Mouse (Mus musculus) gastrocnemius, postnatal 10 days (tissue): Measurements from ENCODE around the gene T2. TPM values are rescaled to one million over a fixed set of nuclear protein-coding genes. Genes with fewer than 3 reads are reported as not detected.
"Not testable (repeated sequence)": the region's sequence is repeated elsewhere in the genome, so short reads cannot be mapped to it uniquely, and the experiment has no call there.

Experiments used
- DNase-seq: peaks from one replicate; pipeline ENCODE4 v3.0.0; 2021; ENCODE audit warnings: mixed read lengths
- total RNA-seq, 2 experiments: library from RNA; stranded (reverse); gene quantifications; 2 replicates each; pipeline ENCODE4 v1.2.3; 2021

The T2 gene
- total RNA-seq, 2 experiments from 2014 or later = not detected

- no peak for DNase-seq
These were observed 12.0 kb downstream of the T2 start for GRCm38 (mm10) chr17:8367514-8368480.

DNA sequence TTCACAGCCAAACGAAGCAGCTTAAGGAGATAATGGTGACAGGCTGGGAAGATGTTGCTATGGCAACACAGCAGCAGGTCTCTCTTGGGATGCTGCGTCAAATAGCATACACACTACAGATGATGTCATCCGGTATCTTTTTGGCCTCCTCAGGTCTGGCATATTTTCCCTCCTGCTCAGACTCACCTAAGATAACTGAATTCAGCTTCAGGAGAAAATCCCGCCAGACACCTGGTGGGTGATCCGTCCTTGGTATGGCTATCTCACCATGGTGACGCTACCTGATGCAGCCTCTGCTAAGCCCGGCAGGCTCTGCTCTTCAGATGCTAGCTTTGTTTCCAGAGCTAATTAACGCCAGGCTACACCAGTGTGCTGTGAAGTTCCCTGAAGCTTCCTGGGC, 12.8 kb downstream of the T2 start:
- DNase-seq = no peak

DNA sequence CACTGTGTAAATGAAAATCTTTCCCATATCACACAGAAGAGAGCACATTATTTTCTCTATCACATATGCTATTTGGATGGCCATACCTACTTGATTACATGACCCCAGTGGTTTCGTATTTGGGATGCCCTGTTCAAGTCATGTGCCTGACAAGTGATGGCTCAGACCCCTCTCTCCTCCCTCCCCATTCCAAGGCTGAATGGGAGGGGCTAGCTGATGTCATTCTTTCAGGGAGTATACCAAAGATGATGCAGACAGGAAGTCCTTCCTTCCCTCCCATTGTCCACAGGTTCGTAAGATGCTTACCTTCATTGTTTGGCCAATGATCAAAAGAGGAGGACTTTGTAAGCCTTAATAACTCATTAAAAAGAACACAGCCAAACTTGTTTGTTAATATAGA, 13.4 kb downstream of the T2 start:
- no peak for DNase-seq

DNA sequence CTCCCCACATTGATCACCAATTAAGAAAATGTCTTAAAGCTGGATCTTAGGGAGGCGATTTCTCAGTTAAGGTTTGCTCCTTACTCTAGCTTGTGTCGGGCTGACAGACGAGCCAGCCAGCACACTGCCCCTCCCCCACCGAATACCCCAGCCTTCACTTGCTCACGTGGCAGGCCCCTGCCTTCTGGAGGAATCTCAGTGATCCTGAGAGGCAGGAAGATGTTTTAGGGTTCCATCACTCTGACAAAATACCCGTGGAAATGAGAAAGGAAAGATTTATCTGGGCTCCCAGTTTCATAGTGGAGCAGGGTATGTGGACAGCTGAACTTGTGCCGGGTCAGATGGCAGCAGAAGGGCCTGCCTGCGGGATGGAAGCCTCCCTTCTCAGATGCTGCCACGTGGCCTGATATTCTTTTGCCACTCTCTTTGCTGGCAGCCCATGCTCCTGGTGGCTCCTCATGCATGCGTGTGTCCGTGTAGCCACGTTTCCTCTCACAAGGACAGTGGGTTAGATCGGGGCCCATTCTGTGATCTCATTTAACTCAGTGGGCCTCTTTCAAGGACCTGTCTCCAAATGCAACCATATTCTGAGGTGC, 14.9 kb downstream of the T2 start:
- no peak for DNase-seq

GRCm38 (mm10) chr17:8371834-8372233, 16.0 kb downstream of the T2 start:
- DNase-seq = peak; percentile 52

DNA sequence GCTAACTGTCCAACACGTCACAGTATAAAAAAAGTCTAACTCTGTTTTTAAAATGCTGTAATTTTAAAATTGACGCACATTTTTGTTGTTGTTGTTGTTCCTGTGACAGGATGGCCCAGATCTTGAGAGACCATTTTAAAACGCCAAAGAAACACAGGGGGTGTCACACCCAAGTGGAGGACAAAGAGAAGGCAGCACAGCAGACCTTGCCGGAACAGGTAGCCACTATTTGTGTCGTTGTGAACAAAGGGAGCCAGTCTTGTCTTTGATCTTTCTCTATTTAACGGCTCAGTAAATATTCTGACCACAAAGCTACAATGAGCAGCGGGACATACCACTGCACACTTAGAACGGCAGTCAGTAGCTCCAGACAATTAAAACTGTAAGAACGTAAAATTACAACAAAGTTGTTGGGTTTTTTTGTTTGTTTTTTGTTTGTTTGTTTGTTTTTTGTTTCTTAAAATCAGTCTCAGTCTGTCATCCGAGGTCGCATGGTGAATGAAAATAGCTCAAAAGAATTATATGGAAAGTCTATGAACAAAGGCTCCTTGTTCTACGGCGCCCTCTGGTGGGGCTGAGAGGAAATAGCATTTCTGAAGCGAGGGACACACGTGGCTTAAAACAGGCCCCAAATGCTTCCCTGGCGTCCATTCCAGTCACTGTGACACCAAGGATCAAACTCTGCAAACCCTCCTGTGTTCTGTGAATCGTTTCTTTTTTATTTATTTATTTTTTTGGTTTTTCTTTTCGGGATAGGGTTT, 16.7 kb downstream of the T2 start:
- DNase-seq = peak; percentile 77

DNA sequence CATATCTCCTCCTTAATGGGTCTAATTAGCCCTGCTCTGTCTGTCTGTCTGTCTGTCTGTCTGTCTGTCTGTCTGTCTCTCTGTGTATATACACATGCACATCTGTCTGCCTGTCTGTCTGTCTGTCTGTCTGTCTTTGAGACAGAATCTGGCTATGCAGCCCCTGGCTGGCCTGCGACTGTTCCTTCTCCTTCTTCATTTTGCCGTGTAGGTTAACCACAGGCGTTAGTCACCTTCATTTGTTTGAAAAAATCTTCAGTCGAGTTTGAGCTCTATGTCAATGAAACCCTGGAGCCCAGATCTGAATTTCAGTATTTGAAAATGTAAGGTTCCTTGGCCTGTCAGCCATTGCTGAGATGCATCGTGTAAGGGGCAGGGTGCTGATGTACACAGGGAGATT, 21.5 kb downstream of the T2 start:
- no peak for DNase-seq

DNA sequence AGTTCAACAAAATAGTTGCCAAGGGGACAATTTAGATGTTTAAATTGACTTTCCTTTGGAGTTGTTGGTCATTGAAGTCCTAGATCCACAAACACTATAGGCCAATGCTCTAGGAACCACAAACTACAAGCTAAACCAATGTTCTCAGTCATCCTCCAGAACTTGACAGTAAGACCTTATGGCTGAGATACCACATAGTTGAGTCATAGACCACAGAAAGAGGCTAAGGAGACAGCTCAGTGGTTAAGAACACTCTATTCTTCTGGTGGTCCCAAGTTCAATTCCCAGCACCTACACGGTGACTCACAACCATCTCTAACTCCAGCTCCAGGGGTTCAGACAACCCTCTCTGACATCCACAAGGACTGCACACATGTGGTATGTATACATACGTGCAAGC, 29.6 kb downstream of the T2 start:
- DNase-seq = no peak

DNA sequence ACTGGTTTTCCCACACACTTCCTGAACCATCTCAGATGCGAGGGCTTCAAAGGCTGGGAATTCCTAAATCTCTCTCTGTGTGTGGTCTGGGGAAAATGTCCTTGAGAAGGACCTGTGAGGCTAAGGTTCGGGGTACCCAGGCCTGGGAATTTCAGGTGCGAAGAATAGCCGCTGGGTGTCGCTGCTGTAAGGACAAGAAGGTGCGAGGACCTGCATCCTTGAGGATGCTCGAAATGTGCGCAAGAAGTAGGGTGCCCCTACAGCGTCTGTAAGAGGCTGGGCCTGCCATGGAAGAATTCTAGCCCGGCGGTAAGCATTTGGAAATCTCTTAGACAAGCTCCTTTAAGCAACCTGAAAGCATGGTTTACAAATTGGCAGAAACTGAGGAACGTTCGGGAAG, 32.7 kb downstream of the T2 start:
- peak; percentile 22 for DNase-seq

GRCm38 (mm10) chr17:8388990-8389789, 33.4 kb downstream of the T2 start:
- no peak for DNase-seq

DNA sequence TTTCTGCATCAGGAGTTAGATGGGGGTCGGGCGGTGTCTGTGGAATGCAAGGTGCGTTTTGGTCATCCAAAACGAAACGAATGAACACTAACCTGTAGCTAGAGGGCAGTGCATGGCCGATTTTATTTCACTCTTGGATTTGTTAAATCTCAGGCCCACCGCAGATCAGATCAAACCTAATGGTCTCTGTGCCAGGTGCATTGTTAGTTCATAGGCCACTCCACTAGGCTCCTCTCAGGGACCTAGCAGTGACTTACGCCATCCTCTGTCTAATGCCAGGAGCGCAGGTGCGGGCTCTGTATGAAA, 34.0 kb downstream of the T2 start:
- DNase-seq = no peak

DNA sequence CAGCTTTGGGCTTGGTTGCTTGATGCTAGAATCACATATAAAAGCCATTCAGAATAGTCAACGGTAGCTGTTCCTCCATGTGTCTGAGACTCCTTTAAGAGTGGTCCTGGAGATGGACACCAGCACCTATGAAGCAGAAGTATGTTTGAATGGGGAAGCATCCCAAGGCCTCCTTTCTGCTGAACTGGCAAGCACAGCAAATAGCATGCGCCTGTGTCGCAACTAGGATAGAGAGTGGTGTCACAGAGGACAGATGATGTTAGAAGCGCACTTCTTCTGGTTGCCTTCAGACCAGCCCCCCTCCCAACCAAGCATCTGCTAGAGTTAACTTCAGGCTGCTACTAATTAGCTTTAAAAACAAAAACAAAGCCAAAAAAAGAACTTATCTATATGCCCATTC, 34.7 kb downstream of the T2 start:
- DNase-seq = no peak

GRCm38 (mm10) chr17:8396371-8396770, 40.6 kb downstream of the T2 start:
- DNase-seq = no peak

- DNase-seq = no peak
These were observed 42.2 kb downstream of the T2 start for GRCm38 (mm10) chr17:8397946-8398345.

GRCm38 (mm10) chr17:8403932-8404331, 48.1 kb downstream of the T2 start:
- DNase-seq = not testable (repeated sequence)

DNA sequence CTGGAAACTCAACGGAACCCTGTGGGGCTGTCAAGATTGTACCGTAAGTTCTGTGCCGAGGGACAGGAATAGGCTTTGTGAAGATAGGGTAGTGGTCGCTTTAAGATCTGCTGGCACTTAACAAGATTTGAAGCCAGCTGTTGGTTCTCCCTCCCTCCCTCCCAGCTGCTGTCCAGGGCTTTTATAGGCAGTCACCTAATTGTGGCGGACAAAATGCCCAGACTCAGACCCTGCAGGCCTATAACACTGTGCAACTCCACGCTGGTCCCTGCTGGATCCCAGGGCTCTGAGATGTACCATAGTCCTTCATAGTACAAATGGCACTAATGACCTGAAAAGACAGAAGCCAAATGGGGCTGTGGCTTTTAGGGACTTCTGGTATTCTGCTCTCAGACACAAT, 50.5 kb downstream of the T2 start:
- DNase-seq = no peak

GRCm38 (mm10) chr17:8408002-8408401, 52.2 kb downstream of the T2 start:
- DNase-seq = not testable (repeated sequence)

DNA sequence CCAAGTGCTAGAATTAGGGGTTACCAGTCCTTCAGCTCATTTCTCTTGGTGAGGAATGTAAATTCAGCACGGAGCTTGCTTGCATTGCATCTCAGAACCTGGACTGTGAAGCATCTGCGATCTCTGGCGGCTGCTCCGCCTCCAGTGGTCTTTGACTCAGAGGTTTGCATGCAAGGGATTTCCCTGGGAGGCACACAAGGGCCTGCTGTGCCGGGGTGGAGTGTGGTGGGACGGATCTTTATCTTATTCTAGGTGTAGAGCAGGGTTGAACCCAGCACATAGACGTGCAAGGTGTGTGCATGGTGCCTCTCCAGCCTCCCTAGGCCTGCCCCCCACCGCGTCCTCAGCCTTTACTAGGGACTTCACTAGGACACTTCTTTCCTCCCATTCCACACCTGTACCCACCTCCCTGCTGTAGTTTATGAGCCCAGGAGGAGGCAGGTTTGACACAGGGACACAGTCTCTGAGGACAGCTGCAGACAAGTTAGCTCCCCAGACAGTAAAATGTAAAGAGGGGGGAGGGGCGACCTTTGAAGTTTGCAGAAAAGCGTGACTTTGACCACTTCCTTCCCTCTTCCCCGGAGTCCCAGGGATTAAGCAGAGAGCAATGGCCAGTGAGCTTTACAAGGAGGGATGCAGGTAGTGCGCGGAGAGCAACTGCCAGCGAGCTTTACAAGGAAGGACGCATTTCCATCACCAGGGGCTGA, 53.0 kb downstream of the T2 start:
- DNase-seq = no peak

GRCm38 (mm10) chr17:8410330-8410729, 54.5 kb downstream of the T2 start:
- no peak for DNase-seq

GRCm38 (mm10) chr17:8413656-8414055, 57.9 kb downstream of the T2 start:
- DNase-seq = no peak

DNA sequence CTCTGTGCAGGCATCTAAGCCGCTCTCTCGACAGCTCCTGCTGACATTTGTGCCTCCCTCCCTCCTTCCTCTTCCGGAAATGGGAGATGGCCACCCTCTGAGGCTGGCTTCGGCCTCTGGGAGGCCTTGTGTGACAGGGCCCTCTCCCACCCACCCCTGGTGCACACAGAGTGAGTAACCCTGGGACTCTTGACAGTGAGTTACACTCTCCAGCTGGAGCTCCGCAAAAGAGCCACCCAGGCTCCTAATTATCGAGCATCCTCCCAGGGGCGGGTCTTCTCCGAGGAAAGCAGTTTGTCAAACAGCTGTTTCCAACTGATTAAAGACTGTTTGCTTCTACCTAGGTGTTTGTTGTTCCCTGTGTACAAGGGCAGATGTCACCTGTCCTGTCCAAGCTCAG, 59.7 kb downstream of the T2 start:
- no peak for DNase-seq

DNA sequence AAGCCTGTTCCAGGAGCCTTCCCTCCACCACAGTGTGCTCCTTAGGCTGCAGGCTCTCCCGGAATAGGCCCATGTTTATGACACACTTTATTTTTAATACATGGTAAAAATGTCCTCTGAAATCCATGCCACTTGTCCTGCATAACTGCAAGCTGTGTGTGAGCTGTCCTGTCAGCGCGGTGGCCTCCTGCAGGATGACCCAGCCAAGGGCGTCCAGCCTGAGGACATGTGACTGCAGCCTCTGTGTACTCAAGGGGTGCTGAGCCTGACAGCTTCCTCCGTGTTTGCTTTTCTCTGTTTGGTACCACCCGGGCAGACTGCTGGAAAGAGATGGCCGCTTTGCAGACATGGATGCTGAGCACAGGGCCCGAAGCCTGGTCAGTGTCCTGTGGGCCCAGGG, 61.1 kb downstream of the T2 start:
- no peak for DNase-seq
